Mouse (Mus musculus) kidney, adult 11 months (tissue): ENCODE measurements at regions not wholly inside any gene's neighbourhood (a gene's known extent, or its start where the extent isn't known, plus 50 kb on each side); places are given as distances from the start of the nearest gene placed in this dataset.
A peak's percentile ranks its signal among the peaks of the same experiment; 100 is the strongest.

ENCODE experiments used
- DNase-seq: peaks from one replicate; pipeline ENCODE4 v3.0.0; 2022

- DNase-seq: no peak
These were observed 173.4 kb downstream of the Zfp36l1 start for GRCm38 (mm10) chr12:79939436-79939835.

- DNase-seq: no peak
These were observed 174.9 kb downstream of the Zfp36l1 start for GRCm38 (mm10) chr12:79937876-79938275.

GRCm38 (mm10) chr12:79936698-79937097 lies 176.1 kb downstream of the Zfp36l1 start:
- DNase-seq: no peak

DNA sequence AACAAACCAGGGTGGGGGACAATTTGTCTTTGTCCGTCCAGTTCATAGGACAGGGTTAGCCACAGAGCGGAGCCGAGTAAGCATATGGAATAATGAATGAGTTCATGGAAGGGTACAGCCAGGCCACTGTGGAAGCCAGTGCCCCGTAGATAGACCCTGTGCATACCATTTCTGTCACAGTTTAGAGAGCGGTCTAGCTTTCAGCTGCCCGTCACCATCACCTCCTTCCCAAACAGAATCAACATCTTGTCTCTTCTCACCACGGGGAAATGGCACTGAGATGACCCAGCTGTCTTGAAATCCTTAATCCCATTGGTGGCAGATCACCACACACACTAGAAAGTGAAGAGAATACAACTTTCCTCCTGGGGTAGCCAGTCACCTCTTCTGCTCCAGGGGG lies 178.7 kb downstream of the Zfp36l1 start:
- DNase-seq: no peak

DNA sequence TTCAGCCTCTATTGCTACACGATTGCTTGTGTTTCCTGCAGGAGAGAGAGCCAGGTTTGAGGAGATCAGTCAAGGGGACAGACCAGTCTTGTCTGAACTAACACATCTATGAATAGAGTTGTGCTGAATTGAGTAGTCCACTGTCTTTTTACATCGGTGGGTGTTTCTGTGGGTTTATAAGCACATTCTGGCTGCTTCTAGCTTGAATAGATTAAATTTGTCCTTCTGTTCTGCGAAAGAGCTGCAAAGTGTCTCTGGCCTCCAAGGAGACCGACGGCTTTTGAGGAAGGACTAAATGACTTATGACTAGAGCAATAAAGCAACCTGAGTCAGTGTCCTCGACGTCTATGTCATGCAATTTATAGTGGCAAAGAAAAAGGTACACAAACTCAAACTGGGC lies 179.9 kb downstream of the Zfp36l1 start:
- DNase-seq: no peak

DNA sequence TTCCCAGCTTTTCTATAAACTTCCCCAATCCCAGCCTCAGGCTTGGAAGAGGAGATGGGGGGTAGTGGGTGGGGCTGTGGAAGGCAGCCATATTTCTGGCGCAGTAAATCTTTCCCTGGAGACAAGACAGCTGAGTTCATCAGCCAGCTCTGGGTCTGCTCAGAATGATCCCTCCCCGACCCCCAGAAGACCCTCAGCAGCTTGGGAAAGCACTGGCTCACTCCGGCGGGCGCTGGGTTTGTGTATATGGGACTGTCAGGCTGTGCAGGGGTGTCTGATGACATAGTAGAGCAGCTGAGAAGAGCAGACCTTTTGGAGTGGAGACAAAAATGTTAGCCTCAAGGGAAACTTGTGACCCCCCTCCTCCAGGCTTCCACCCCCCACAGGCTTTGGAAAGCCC lies 181.4 kb downstream of the Zfp36l1 start:
- no peak for DNase-seq

- no peak for DNase-seq
These were observed 183.0 kb downstream of the Zfp36l1 start for GRCm38 (mm10) chr12:79929846-79930245.

GRCm38 (mm10) chr12:79928739-79929380 lies 184.0 kb downstream of the Zfp36l1 start:
- DNase-seq: peak; percentile 52

- DNase-seq: no peak
These were observed 184.5 kb downstream of the Zfp36l1 start for GRCm38 (mm10) chr12:79928298-79928697.

GRCm38 (mm10) chr12:79925704-79926588 lies 186.9 kb downstream of the Zfp36l1 start:
- DNase-seq: no peak

DNA sequence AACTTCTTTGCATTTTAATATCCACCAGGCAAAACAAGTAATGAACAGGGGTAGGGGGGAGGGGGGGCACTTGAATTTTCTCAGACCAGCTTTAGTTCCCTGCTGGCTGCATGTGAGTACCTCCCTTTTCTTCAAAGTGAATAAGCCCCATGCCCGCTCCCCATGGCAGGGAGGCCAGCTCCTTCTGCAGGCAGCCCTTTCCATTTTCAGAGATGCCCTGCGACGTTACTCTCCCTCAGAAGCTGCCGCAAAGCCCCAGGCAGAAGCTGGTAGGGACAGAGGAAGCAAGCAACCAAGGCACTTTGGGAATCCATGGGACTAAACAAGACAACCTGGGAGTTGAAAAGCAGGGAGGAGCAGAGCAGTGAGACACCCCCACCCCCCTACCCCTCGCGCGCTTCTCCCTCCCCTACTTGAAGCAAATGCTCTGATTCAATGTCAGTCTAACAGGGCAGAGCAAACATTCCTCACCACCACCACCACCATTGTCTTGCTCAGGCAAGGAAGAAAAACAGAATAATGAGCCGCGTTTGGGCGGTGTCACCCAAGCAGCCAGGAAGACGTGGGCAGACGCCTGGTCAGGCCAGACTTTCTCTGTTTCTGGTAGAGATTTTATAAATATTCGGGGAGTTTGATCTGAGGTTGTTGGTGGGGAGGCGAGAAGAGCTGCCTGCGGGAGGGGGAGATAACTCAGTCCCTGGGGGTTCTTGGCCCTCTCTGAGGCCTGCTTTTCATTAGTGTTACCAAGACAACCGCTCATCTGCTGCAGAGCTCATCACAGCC lies 187.7 kb downstream of the Zfp36l1 start:
- DNase-seq: no peak

GRCm38 (mm10) chr12:79923811-79924210 lies 189.0 kb downstream of the Zfp36l1 start:
- no peak for DNase-seq

GRCm38 (mm10) chr12:79921786-79922185 lies 191.0 kb downstream of the Zfp36l1 start:
- no peak for DNase-seq

DNA sequence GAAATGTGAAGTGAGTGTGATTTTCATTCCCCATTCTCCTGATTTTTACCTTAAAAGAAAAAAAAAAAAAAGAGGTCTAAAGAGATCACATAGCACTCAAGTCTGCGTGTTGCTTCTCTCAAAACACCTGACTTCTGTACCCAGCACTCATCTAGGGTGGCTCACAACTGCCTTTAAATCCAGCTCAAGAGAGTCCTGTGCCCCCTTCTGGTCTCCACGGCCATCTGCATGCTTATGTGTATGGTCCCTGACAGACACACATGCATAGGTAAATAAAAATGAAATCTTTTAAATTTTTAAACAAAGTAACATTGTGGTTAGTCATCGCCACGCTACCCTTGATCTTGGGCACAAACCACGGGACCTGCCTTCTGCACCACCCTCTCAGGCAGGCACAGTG lies 193.8 kb downstream of the Zfp36l1 start:
- DNase-seq: no peak

- no peak for DNase-seq
These were observed 195.1 kb downstream of the Zfp36l1 start for GRCm38 (mm10) chr12:79917634-79918289.

DNA sequence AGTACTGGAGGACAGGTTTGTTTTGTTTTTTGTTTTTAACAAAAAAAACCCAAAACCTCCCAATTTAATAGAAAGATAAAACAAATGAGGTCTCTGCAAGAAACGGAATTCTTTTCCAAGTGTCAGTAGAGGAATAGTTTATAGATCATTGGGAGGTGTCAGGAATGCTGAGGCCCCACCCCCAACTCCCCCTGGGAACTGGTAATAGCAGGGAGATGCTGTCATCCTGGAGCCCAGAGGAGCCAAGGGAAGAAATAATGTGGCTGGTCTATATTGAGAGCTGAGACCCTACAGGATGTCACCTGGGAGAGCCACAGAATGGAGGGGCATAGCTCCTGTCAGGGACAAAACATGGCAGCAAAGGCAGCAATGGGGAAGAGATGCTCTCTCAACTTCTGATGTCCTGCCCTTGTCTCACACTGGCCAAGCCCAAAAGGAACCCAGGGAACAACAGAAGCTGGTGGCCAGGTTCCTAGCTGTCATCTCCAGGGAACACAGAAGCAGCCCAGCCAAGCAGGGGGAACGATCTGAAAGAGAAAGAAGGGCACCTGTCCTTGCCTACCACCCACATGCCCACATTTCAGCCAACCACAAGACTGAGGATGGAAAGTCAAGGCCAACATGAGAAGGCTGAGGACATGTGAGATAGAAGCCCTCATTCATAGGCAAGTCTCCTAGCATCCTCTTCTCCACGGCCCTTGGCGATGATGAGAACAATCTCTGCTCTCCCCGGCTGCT lies 195.7 kb downstream of the Zfp36l1 start:
- DNase-seq: no peak

GRCm38 (mm10) chr12:79913898-79914297 lies 198.9 kb downstream of the Zfp36l1 start:
- no peak for DNase-seq

- no peak for DNase-seq
These were observed 200.3 kb downstream of the Zfp36l1 start for GRCm38 (mm10) chr12:79912281-79913063.

GRCm38 (mm10) chr12:79910884-79911759 lies 201.7 kb downstream of the Zfp36l1 start:
- DNase-seq: no peak

GRCm38 (mm10) chr12:79907583-79907982 lies 205.2 kb downstream of the Zfp36l1 start:
- no peak for DNase-seq
